Mouse (Mus musculus): ENCODE results near the gene Rusc1. TPM values are rescaled to one million over a fixed set of nuclear protein-coding genes. Genes with fewer than 3 reads are reported as not detected.

The Rusc1 gene
- 10 to 100 TPM; 33.8 to 46.8 (median 41.1) TPM for total RNA-seq (2022)

DNA sequence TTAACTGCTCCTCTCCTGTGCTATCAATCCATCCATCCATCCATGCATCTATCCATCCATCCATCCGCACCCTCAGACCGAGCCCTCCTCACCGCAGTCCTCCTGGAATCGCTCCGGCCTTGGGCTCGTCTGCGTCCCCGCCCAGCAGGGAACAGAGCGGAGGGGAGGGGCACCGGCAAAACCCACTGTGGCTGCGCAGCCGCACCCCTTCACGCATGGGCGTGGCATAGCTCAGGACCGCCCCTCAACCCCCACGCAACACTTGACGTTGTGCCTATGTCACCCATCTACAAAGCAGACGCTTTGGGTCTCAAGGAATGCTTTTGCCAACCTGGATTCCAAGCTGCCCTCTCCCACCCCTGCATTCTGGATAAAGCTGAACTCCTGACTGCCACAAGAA is at the start of gene Rusc1:
Rusc1 (minus strand) TSS at position 137 of the 400 bp plus-strand sequence.
- peak; percentile 90 for DNase-seq

DNA sequence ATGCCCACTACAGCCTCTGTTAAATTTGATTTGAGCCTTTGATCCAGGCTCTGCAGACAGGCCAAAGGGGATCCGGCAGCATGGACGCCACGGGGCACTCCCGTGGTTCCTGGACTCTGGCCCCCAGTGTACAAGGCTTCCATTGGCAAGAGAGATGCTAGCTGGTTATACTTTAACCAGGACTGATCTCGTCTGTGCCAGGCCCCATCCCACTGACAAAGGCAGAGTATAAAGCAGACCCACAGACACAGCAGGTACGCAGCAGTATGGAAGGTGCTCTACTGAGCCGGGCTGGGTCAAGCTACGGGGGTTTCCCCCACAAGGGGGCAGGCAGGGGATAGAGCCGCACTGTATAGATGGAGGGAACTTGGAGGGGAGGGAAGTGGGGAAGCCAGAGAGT is 43.3 kb upstream of the Rusc1 start:
- no peak for DNase-seq

DNA sequence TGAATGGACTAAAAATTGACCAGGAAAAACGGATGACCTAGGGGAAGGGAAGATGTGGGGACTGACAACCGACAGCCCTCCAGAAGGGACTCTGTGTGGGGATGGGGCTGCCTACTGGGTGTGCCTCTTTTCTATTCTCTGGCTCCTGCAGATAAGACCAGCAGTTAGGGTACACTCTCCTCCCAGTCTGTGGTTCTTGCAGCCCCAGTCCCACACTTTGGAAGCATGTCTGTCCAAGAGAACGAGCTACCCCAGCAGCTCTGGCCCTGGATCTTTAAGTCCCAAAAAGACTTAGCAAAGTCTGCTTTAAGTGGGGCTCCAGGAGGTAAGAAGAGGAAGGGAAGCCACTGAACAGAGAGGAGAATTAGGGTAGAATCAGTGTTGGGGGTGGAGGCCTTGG is 42.8 kb upstream of the Rusc1 start, which contains the start of gene Pklr:
Pklr (plus strand) TSS at position 185 of the 400 bp plus-strand sequence.
- no peak for DNase-seq

DNA sequence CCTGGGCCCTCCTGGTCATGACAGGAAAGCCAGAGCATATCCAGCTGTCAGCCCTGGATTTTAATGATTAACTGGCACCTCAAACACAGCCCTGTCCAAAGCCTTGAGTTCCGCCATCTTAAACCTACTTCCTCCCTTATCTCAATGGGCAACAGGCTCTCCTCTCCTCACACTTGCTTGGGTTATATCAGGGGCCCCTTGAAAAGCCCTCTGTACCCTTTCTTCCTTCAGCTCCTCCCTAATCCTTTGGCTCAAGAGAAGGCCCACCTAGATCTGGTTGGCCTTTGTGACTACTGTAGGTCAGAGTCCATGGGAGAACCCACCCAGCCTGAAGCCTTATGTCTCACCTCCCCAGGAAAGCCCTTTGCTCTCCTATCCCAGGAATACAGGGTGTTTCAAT is 40.6 kb upstream of the Rusc1 start:
- no peak for DNase-seq

DNA sequence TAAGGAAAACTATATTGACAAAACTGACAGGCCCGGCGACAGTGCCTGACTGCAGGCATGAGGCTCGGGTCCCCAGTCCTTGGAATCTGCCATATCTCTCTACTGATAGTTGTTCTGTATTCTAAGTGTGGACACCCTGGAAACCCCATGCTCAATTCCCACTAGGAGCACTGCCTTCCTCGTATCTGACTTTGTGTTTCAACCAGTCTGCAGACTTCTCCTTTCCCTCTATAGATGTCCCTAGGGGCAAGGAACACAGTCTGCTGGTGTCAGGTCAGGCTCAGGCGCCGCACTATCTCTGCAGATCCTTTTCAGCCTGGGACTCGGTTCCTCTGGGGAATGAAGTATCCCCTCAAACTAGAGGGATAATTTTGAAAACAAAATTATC is 39.9 kb upstream of the Rusc1 start:
- DNase-seq: no peak

DNA sequence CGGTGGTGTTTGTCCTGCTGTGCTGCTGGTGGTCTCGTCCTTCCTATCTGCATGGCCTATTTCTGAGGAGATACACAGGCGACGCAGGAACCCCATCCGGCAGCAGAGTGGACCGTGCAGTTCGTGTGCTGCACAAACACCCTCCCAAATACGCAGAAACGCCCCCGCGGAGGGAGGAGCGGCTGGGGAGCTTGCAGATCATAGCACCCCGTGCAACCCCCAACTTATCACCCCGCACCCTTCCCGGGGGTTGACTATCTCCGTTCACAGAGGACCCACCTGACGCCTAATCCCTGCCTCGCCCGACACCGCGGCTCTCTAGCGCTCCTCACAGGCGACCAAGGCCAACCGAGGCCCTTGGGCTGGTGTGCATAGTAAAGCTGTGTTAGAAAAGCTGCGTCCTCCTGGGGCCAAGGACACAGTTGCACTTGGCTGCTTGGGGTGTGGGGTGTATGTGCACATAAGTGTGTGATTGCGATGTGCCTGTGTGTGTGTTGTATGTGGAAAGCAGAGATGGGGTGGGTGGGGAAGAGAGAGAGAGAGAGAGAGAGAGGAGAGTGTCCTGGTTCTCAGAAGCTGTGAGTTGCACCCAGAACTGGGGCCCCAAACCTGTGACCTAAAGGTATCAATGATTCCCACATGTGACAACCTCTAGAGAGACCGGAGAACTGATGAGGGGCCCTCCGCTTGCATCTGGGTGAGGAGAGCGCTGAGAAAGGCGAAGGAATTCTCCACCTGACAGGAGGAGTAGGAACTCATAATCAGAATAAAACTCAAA is 39.4 kb upstream of the Rusc1 start:
- peak; percentile 63 for DNase-seq

DNA sequence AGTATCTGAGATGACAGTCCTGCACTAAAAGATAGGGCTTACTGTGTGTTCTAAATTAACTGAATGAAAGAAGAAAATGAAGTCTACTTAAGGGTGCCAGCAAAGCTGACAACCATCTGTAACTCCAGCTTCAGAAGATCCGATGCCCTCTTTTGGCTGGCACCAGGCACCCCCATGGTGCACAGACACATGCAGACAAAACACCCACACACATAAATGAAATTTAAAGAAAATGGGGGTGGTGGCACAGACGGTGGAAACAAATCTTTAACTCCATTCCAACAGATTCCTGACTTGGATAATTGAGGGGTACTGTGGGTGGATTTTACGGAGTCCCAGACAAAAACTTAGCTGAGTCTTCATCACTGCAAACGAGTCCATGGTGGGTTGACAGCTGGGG is 38.7 kb upstream of the Rusc1 start:
- DNase-seq: no peak

DNA sequence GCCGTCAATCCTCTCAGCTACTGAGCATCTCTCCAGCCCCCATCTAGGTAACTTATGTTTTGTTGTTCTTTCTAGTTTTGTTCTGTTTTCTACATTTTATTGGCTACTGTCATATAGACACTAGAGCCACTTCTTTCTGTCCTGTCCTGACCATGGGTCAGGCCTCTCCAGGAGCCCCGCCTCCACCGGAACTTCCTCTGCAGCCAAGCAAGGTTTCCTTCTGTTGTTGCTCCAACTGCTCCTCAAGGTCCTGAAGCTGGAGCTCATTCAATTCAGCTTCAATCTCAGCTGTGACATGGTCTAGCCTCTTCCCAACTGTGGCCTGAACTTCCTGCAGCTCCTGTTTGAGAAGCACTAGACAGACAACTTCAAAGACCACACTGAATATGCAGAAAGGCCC is 36.8 kb upstream of the Rusc1 start:
- DNase-seq: no peak

DNA sequence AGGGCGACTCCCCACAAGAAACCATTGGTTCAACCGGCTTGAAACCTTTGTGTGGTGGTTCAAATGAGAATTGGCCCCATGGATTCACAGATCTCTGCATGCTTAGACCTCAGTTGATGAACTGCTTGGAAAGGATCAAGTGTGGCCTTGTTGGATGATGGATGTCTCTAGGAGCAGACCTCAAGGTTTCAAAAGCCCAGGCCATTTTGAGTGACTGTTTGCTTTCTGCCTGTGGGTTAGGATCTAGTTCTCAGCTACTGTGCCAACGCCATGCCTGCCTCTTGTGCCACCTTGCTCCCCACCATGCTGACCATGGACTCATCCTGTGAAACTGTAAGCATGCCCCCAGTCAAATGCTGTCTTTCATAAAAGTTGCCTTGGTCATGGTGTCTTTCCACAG is 32.9 kb upstream of the Rusc1 start:
- DNase-seq: peak; percentile 42

DNA sequence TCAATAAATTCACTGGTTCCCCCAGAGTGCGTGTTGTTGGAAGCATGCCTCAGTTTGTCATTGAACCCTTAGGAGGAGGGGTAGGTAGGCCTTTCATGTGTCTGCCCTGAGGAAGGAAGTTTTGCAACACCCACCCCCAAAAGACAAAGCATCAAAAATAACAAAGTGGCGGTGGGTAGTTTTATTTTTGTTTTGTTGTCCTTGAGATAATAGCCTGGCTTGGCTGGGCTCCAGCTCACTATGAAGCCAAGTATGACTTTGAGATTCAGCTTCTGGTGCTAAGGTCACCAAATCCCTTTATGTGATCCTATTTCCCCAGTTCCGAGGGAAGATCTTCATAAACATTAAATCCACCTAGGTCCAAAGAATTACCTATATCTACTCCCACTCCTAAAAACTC is 31.1 kb upstream of the Rusc1 start:
- no peak for DNase-seq

DNA sequence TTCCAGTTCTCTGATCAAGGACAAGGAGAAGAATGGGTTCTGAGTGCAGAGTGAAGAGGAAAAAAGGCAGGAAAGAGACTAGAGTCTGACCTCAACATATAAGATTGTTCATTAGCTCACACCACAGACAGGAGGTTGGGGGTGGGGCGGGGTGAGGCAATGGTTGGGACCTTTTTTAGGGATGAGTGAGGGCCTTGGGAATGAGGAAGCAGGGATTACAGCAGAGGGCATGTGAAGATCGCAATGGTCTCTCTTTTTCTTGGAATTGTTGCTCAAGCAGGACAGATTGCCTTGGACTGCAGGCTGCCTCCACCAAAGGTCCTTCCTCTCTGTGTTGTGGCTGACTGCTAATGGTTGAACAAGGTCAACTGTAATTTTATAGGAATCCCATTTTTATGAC is 30.2 kb upstream of the Rusc1 start:
- peak; percentile 74 for DNase-seq

DNA sequence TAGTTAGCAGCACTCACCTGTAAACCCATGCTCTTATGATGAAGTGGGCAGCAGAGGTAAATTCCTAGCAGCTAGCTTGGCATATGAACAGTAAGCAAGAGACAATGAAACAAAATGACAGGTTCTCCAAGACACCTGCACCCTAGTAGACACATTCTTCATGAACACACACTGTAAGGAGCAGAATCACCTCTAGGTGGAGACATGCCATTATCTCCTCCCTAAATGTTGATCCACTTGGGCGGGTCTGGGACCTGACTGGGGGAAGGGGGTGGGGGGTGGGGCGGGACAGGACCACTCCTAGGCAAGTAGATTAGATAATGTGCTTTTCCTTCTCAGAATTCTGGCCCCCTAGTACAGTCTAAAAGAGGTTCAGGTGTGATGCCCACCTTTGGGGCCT is 22.4 kb upstream of the Rusc1 start:
- no peak for DNase-seq

DNA sequence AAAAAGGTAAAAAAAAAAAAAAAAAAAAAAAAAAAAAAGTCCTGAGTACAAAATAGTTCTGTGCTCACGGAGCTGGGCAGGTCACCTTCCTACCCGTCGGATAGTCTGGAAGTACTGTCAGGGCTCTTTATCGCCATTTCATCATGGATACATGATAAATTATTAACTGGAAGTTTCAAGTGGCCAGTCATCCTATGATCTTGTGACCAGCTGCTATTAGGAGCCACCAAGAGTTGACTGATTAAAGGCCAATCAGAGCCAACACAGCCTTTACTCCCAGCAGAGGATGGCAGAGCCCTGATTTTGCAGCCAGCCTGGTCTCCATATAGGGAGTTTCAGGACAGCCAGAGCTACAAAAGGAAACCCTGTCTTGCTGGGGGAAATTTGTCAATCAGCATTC is 19.9 kb upstream of the Rusc1 start:
- no peak for DNase-seq

DNA sequence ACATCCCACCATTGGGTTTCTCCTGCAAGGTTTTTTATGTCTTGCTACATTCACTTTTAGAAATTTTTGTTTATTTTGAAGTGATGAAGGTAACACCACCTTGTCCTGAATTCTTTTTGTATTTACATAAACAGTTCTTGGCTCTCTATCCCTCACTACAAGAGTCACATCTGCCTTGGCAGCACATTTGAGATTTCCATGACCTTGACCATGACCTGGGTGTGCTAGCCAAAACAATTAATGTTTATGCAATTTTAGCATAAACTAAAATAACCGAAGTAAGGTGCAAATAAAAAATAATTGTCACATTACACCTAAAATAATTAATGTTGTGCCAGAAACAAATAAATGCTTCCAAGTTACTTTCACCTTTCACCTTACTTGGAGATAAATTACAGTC is 15.0 kb upstream of the Rusc1 start:
- no peak for DNase-seq

DNA sequence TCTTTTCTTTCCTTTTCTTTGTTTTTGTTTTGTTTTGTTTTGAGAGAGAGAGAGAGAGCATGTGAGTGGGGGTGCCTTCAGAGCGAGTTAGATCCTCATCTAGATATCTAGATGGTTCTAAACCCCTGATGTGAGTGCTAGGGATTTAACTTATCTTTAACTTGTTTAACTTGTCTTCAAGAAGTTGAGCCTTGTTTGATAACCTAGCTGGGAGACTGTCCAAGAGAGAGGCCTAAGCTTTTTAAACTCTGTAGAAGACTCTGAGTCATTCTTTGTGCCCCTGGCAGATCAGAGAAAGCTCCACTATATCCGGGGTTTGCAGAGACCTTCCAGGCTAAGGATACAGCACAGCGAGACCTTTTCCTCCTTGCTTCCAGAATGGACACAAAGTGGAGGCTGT is 14.4 kb upstream of the Rusc1 start:
- DNase-seq: no peak

DNA sequence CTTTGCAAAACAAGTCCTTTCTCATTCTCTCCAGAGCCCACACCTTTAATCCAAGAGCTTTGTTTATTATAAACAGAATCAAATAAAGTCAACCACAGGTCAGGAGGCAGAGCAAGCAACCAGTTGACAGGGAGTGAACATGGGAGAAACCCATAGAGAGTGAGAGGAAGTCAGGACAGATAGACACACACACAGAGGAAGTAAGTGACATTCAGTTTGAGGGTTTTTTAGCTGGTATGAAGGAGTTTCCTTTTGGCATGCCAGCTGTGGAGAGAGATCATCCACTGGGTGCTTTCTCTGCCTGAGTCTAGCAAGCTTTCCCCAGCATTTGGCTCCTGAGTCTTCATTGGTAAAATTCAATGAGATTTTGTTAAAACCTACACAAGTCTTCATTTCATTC is 13.8 kb upstream of the Rusc1 start:
- DNase-seq: no peak

DNA sequence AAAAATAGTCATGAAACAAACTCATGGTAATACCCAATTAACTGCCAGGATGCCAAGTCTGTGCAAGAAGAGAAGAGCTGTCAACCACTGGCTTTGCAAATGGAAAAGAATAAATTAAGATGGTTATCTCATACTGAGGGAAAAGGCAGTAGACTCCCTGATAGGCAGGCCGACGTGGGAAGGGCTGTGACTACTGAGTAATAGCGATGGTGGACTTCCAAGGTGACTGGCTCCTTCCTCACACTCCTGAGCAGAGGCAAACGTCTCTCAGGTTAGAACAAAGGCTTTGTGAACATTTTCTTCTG is 10.1 kb upstream of the Rusc1 start:
- no peak for DNase-seq

DNA sequence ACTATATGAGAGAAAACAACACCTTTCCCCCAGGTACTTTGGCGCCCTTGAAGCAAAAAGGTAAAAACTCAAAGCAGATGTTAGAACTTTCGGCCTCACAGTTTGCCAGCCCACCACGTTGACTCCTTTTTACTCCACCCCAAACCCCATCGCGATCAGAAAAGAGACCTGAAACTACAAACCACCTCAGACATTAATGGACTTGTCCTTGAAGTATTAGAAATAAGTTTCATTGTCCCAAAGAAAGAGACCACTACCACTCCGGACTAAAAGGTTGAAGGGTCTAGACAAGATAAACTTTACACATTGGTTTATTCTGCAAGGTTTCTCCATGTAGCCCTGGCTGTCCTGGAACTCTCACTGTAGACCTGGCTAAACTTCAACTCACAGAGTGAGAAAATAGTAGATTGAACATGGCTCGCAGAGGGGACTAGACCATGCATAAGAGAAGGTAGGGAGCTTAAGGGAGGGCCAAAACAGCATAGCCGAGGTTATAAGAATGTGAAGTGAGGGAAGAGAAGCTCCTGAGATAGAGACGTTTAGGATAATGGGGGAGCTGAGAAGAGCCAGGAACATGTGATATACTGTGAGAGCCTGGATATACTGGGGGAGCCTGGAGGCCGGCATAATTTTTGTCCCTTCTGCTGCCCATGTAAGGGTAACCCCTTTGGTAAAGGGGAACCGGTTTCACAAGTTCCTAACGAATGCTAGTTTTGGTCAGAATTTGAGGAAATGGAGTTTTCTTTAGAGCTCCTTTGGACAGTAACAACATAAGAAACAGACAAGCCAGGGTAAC is 9.6 kb upstream of the Rusc1 start:
- DNase-seq: no peak

DNA sequence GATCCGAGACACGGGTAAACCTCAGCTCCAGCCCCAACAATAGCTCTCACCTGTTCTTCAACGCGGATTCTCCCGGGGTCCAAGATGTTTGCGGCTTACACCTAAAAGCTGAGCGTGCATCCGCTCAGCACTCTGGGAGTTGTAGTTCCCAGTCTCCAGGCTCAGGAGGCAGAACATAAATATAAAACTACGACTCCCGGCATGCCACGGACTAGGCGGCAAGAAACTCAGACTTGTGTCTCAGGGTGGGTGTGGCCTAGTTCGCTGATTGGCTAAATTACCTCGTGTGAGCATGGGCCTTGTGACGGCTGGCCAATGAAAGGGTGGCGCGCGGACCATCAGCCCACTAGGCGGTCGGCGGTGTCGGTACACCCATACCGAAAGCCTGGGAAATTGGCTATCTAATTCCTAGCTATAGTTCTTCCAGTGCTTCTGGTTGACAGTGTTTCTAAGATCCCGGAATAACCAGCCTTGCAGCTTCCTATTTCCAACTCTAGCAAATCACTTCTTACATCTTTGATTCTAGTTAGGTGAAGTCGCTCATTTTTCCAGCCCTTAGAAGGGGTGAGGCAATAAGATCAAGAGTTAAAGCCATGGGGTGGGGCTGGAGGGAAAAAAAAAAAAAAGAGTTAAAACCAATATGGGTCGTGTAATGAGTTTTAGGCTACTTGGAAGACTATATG is 8.8 kb upstream of the Rusc1 start, which contains the start of gene Fdps:
Fdps (minus strand) TSS at position 148 of the 683 bp plus-strand sequence.
- peak; percentile 98 for DNase-seq

DNA sequence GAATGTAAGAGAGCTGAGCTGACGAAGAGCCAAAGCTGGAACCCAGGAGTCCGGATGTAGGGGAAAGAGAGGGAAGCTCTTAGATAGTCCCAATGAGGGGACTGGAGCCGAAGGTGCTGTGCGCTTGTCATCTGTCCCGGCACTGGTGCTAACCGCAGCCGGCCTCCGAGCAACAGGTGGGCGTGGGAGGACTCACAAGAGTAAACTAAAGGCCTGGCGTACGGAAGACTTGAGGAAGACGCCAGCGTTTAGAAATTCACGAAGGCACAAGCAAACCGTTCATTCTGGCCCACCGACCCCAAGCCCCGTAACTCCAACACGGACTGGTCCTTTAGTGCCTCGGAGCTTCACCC is 8.3 kb upstream of the Rusc1 start:
- no peak for DNase-seq

DNA sequence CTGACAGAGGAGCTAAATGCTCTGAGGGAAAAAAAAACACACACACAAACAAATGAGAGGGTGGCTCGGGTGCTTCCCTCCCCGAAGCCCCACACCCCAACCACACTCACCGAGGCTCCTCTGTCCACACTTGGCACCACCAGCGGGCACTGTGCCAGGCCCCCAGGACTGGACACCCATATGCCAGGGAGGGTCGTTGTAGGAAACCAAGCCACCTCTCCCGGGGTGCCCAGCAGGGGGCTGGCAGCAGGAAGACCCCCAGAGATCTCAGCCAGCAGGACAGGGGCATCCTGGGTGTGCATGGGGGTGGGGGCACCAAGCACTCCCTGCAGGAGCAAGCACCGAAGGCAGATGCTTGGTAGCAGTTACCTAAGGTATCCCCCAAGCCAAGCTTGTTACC is 7.7 kb upstream of the Rusc1 start, which contains the start of gene Gm43738:
Gm43738 (minus strand) TSS at position 289 of the 400 bp plus-strand sequence.
- no peak for DNase-seq

DNA sequence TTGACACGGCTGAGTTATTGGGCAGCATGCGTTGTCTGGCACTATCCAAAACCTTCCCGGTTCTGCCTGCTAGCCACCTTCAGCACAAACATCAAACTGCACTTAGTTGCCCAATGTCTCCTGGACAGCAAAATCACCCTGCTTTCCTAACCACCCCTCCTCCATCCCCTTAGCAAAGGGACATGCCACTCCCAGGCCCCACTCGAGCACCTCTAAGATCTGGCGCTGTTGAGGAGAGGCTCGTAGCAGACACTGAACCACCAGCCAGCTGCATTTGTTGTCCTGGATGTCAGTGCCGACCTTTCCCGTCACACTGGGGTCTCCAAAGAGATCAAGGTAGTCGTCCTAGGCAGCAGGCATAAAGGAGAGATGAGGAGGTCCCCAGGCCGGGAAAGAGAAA is 910 bp upstream of the Rusc1 start:
- DNase-seq: no peak

DNA sequence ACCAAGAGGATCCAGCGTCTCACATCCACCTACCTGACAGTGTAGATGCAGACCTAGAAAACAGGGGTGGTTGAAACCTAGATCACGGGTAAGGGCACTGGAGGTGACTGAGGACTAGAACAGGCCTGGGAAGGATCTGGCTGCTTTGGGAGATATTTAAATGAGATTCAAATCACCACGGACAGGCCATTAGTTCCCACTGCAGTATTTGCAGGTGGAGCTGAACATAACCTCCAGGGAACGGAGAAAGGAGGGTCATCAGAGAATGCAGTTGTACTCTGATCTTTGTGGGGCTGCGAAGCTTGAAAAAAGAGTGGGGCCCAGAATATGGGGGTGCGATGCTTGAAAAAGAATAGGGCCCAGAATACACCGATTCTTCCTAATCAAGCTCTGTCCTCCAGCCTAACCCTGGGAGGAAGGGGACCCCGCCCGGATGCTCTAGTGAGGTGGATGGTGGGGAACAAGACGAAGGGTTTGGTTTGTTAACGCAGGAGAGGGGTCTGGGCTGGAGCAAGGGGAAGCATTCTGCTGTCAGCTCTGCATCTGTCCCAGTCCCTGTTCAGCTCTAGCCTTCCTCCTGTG is 511 bp downstream of the Rusc1 start:
- DNase-seq: no peak

Measured in adrenal gland, adult 8-10 months (tissue).